Mouse (Mus musculus) olfactory bulb, adult 2 months (tissue): ENCODE results near the gene Tln1.
A peak's percentile ranks its signal among the peaks of the same experiment; 100 is the strongest.

Experiments used
- CTCF ChIP-seq: fragments of 200-500 bp; IDR thresholded peaks from 2 replicates; pipeline ENCODE4 v1.5.1; 2012; ENCODE audit warnings: low read depth, mild to moderate bottlenecking, low read length, moderate library complexity; ENCODE audit not compliant: insufficient read depth
- POLR2A ChIP-seq: fragments of 200-500 bp; IDR thresholded peaks from 2 replicates; pipeline ENCODE4 v1.6.1; 2012; ENCODE audit warnings: mild to moderate bottlenecking, low read depth, low read length, moderate library complexity; ENCODE audit not compliant: insufficient read depth

- TF ChIP-seq CTCF (0 out of 2 replicates have a peak, but pooled peaks have one; percentile 23), POLR2A (peak; percentile 94)
These were observed 69.2 kb downstream of the Tln1 start for GRCm38 (mm10) chr4:43493186-43493845.
